Mouse (Mus musculus) hindbrain, postnatal 0 days (tissue): ENCODE data around the gene D930007J09Rik. TPM values are rescaled to one million over a fixed set of nuclear protein-coding genes. Genes with fewer than 3 reads are reported as not detected.

Source experiments
- ATAC-seq: fragments of 200-750 bp; cut with Nextera tagmentation; 2 replicates; pipeline ENCODE4 v1.8.0; 2017; ENCODE audit warnings: mild to moderate bottlenecking, moderate TSS enrichment, moderate library complexity
- DNase-seq: peaks from one replicate; pipeline ENCODE4 v3.0.0-alpha.2; 2015; ENCODE audit warnings: low spot score
- H3K27ac ChIP-seq: fragments of 300-500 bp; sonication (generic); 2 replicates; pipeline ENCODE4 v1.5.1; 2014; ENCODE audit warnings: mild to moderate bottlenecking
- H3K27me3 ChIP-seq: fragments of 300-500 bp; sonication (generic); 2 replicates; pipeline ENCODE4 v1.6.1; 2014; ENCODE audit warnings: low read length, mixed read lengths; ENCODE audit not compliant: insufficient read depth
- H3K36me3 ChIP-seq: fragments of 300-500 bp; sonication (generic); 2 replicates; pipeline ENCODE4 v1.6.1; 2014; ENCODE audit warnings: low read length, mixed read lengths; ENCODE audit not compliant: insufficient read depth
- H3K4me1 ChIP-seq: fragments of 300-500 bp; sonication (generic); 2 replicates; pipeline ENCODE4 v1.6.1; 2014; ENCODE audit warnings: antibody characterized with exemption, low read length, mixed read lengths; ENCODE audit not compliant: insufficient read depth
- H3K4me2 ChIP-seq: fragments of 300-500 bp; sonication (generic); 2 replicates; pipeline ENCODE4 v1.6.1; 2014; ENCODE audit warnings: low read depth, mild to moderate bottlenecking, low read length, moderate library complexity, mixed read lengths
- H3K4me3 ChIP-seq: fragments of 300-500 bp; sonication (generic); 2 replicates; pipeline ENCODE4 v1.5.1; 2014; ENCODE audit warnings: low read length
- H3K9ac ChIP-seq: fragments of 300-500 bp; sonication (generic); replicated peaks from 2 replicates; pipeline ENCODE4 v1.6.1; 2014; ENCODE audit warnings: mild to moderate bottlenecking, low read length, moderate library complexity, mixed read lengths
- H3K9me3 ChIP-seq: fragments of 300-500 bp; sonication (generic); 2 replicates; pipeline ENCODE4 v1.6.1; 2016; ENCODE audit warnings: low read length, mixed read lengths
- CTCF ChIP-seq: IDR thresholded peaks from 2 replicates; pipeline ENCODE4 v1.5.1; 2016; ENCODE audit warnings: antibody characterized with exemption, control low read depth, low read depth
- WGBS: fragments of 180-500 bp; shearing (Covaris S2); extraction: QIAGEN DNeasy Blood & Tissue Kit; methylation state at CpG from one replicate; pipeline ENCODE4 v1.1.7; 2014; 5-methylcytosine and 5-hydroxymethylcytosine counted together
- polyA plus RNA-seq: library from polyadenylated mRNA; unstranded; fragments of >200 nt; fragmentation: Nextera tagmentation; extraction: Ambion mirVana; gene quantifications from 2 replicates; pipeline ENCODE4 v1.2.1, GENCODE M21; 2015
- total RNA-seq: library from RNA; depleted of rRNA; stranded (reverse); fragments of >200 nt; gene quantifications from 2 replicates; pipeline ENCODE4 v1.2.3, GENCODE M21; 2014

D930007J09Rik gene
- total and polyA plus RNA-seq, 2 experiments from 2014 or later: not detected

GRCm38 (mm10) chr13:32800859-32801258 is 1.8 kb downstream of the D930007J09Rik start:
- peak overlapping the region; percentile 54 for H3K9ac ChIP-seq
- H3K27ac ChIP-seq: 0 out of 2 replicates have a peak overlapping the region, but pooled peaks have one; percentile 76
- ATAC-seq (no peak), DNase-seq (peak; percentile 16)
- no peaks in the 10 kb centered on the region for H3K36me3 ChIP-seq
- peaks cover 13% of the 10 kb centered on the region for H3K4me1 ChIP-seq
- H3K27me3 ChIP-seq: no peaks in the 10 kb centered on the region
- H3K9me3 ChIP-seq: no peaks in the 10 kb centered on the region
- peak overlapping the region; percentile 66 for H3K4me2 ChIP-seq
- TF ChIP-seq CTCF: peak; percentile 43
- H3K4me3 ChIP-seq: no peak overlapping the region

DNA sequence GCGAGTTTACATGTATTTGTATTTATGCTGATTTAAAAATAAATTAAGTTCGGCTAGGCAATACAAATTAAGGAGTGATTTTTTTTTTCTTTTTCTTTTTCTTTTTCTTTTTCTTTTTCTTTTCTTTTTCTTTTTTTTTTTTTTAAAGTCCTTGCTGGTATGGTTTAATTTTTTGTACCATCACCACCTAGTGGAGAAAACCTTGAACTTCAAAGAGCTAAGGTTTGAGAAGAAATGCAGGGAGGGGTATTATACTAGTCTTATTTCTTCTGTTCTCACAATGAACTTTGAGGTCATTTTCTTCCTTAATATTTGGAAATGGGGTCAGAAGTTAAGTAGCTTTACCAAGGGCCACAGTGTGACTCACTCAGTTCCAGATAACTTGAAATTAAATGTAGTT is 3.5 kb downstream of the D930007J09Rik start:
- Histone ChIP-seq H3K36me3 (no peaks in the 10 kb centered on the region), H3K9me3 (no peaks in the 10 kb centered on the region), H3K4me3 (no peak overlapping the region), H3K4me1 (peaks cover 12% of the 10 kb centered on the region), H3K4me2 (no peak overlapping the region), H3K27me3 (no peaks in the 10 kb centered on the region), H3K9ac (no peak overlapping the region), H3K27ac (no peak overlapping the region)
- DNase-seq: no peak
- ATAC-seq: no peak
- 86% methylated on average over 2 of the region's 2 CpGs for WGBS
- TF ChIP-seq CTCF: peak; percentile 29; the same call in 1 of the 2 replicates

- 94% methylated on average over 1 of the region's 1 CpGs for WGBS
- DNase-seq (peak; percentile 28), ATAC-seq (no peak)
- Histone ChIP-seq H3K36me3 (no peaks in the 10 kb centered on the region), H3K4me1 (peaks cover 4% of the 10 kb centered on the region; the same call in 1 of the 2 replicates), H3K4me3 (no peak overlapping the region), H3K9ac (no peak overlapping the region), H3K27me3 (no peaks in the 10 kb centered on the region), H3K4me2 (no peak overlapping the region), H3K27ac (no peak overlapping the region), H3K9me3 (no peaks in the 10 kb centered on the region)
- peak; percentile 34 for TF ChIP-seq CTCF
Measured at GRCm38 (mm10) chr13:32797085-32797484, 5.6 kb downstream of the D930007J09Rik start.

- Histone ChIP-seq H3K4me1 (no peaks in the 10 kb centered on the region), H3K27ac (no peak overlapping the region), H3K9me3 (no peaks in the 10 kb centered on the region), H3K27me3 (no peaks in the 10 kb centered on the region), H3K4me3 (no peak overlapping the region), H3K36me3 (no peaks in the 10 kb centered on the region), H3K9ac (no peak overlapping the region), H3K4me2 (no peak overlapping the region)
- no peak for TF ChIP-seq CTCF
- DNase-seq: no peak
- no peak for ATAC-seq
- 86% methylated on average over 5 of the region's 5 CpGs for WGBS
Measured at GRCm38 (mm10) chr13:32795166-32795565, 7.5 kb downstream of the D930007J09Rik start.

GRCm38 (mm10) chr13:32794619-32795018 is 8.0 kb downstream of the D930007J09Rik start:
- no peaks in the 10 kb centered on the region for H3K36me3 ChIP-seq
- DNase-seq: peak; percentile 43
- WGBS: 42% methylated on average over 2 of the region's 2 CpGs
- no peak overlapping the region for H3K27ac ChIP-seq
- no peak for TF ChIP-seq CTCF
- H3K4me3 ChIP-seq: no peak overlapping the region
- no peaks in the 10 kb centered on the region for H3K4me1 ChIP-seq
- H3K27me3 ChIP-seq: no peaks in the 10 kb centered on the region
- H3K9ac ChIP-seq: no peak overlapping the region
- no peak overlapping the region for H3K4me2 ChIP-seq
- H3K9me3 ChIP-seq: no peaks in the 10 kb centered on the region
- peak; percentile 62; the same call in 1 of the 2 replicates for ATAC-seq

DNA sequence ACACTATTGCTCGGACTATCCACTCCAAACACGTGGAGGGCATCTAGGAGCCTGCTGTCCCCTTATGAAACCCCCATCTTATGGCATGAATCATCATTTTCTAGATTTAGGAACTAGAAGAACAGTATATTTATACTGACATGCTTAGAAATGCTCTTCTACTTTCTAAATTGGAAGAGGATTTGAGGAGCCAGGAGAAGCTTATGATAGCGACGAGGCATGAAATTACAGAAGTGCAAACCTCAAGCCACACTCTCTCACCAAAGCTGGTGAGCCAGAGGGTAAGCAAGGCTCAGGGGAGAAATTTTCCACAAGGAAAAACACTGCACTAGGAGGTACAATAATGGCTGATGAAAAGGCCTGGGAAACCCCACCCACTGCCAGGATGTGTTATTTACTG is 12.9 kb downstream of the D930007J09Rik start:
- ATAC-seq (no peak), DNase-seq (no peak)
- 79% methylated on average over 4 of the region's 4 CpGs for WGBS
- Histone ChIP-seq H3K9ac (no peak overlapping the region), H3K9me3 (no peaks in the 10 kb centered on the region), H3K36me3 (no peaks in the 10 kb centered on the region), H3K4me2 (no peak overlapping the region), H3K4me1 (no peaks in the 10 kb centered on the region), H3K27ac (no peak overlapping the region), H3K27me3 (no peaks in the 10 kb centered on the region), H3K4me3 (no peak overlapping the region)
- TF ChIP-seq CTCF: no peak

DNA sequence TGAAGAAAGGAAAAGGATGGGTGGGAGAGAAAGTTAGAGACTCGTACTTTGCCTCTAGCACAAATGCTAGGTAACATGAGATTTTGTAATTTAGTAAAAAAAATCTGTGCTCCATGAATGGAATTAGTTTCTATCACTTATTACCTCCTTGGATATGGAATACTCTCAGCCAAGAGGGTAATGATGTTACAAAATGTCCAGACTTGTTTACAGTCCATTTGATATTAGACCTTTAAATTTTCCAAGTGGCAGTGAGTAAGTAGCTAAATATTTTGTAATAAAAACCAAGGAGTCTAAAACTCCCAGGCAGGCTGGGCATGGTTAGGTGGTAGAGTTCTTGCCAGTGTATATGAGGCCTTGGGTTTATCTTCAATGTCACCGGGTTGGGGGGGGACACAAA is 15.1 kb downstream of the D930007J09Rik start:
- Histone ChIP-seq H3K27ac (no peak overlapping the region), H3K4me2 (no peak overlapping the region), H3K9me3 (no peaks in the 10 kb centered on the region), H3K4me1 (no peaks in the 10 kb centered on the region), H3K36me3 (no peaks in the 10 kb centered on the region), H3K27me3 (no peaks in the 10 kb centered on the region), H3K9ac (no peak overlapping the region), H3K4me3 (no peak overlapping the region)
- ATAC-seq (no peak), DNase-seq (no peak)
- 80% methylated on average over 2 of the region's 2 CpGs for WGBS
- TF ChIP-seq CTCF: no peak
